Mouse (Mus musculus) cerebellum, adult 11 months (tissue): Measurements from ENCODE around the gene Chil3.
"Not testable (repeated sequence)": the region's sequence is repeated elsewhere in the genome, so short reads cannot be mapped to it uniquely, and the experiment has no call there.

Experiments
- DNase-seq: peaks from one replicate; pipeline ENCODE4 v3.0.0; 2022

Chil3 gene

GRCm38 (mm10) chr3:106167464-106167863 lies at the start of gene Chil3:
Gene Chil3 (minus strand): TSS chr3:106167564.
- no peak for DNase-seq

- DNase-seq = not testable (repeated sequence)
These were observed 30.7 kb upstream of the Chil3 start for GRCm38 (mm10) chr3:106198030-106198429.

- not testable (repeated sequence) for DNase-seq
These were observed 29.9 kb upstream of the Chil3 start for GRCm38 (mm10) chr3:106197246-106197645.

GRCm38 (mm10) chr3:106196276-106196675 lies 28.9 kb upstream of the Chil3 start:
- DNase-seq = no peak

- no peak for DNase-seq
These were observed 28.1 kb upstream of the Chil3 start for GRCm38 (mm10) chr3:106195486-106195885.

GRCm38 (mm10) chr3:106187991-106188390 lies 20.6 kb upstream of the Chil3 start:
- no peak for DNase-seq

GRCm38 (mm10) chr3:106177509-106178189 lies 10.3 kb upstream of the Chil3 start:
- DNase-seq = no peak

- not testable (repeated sequence) for DNase-seq
These were observed 7.6 kb upstream of the Chil3 start for GRCm38 (mm10) chr3:106174971-106175370.

- DNase-seq = not testable (repeated sequence)
These were observed 5.1 kb upstream of the Chil3 start for GRCm38 (mm10) chr3:106172506-106172905.

- no peak for DNase-seq
These were observed 3.9 kb upstream of the Chil3 start for GRCm38 (mm10) chr3:106171135-106171731.

- no peak for DNase-seq
These were observed 3.2 kb upstream of the Chil3 start for GRCm38 (mm10) chr3:106170522-106171053.

- no peak for DNase-seq
These were observed 13.0 kb downstream of the Chil3 start for GRCm38 (mm10) chr3:106154413-106154812.

GRCm38 (mm10) chr3:106144081-106144480 lies 23.3 kb downstream of the Chil3 start:
- DNase-seq = no peak

- peak; percentile 94 for DNase-seq
These were observed 35.7 kb downstream of the Chil3 start for GRCm38 (mm10) chr3:106131690-106132089.

GRCm38 (mm10) chr3:106128807-106129493 lies 38.4 kb downstream of the Chil3 start:
- no peak for DNase-seq

- DNase-seq = no peak
These were observed 40.4 kb downstream of the Chil3 start for GRCm38 (mm10) chr3:106126999-106127398.

GRCm38 (mm10) chr3:106112929-106113328 lies 54.4 kb downstream of the Chil3 start, which contains the start of gene Chia1:
Gene Chia1 (plus strand): TSS chr3:106113229.
- no peak for DNase-seq
